Mouse (Mus musculus) hematopoietic stem cell, adult 5-6 weeks (primary cell): ENCODE measurements around the gene Samd13. TPM values are rescaled to one million over a fixed set of nuclear protein-coding genes. Genes with fewer than 3 reads are reported as not detected.
A peak's percentile ranks its signal among the peaks of the same experiment; 100 is the strongest.

Experiments used
- ATAC-seq, 2 experiments: fragments of 125-278 bp in 1 of 2; replicated peaks in 1 of 2; 2 replicates each; pipeline ENCODE4 v1.8.0; 2016 to 2017; ENCODE audit warnings: inconsistent platforms in 2 of 2, mild to moderate bottlenecking in 2 of 2, moderate number of reproducible peaks in 2 of 2, low read depth in 1 of 2, moderate TSS enrichment in 1 of 2; ENCODE audit not compliant: low FRiP score in 2 of 2, poor library complexity in 2 of 2, severe bottlenecking in 2 of 2, insufficient read depth in 1 of 2, low TSS enrichment in 1 of 2
- total RNA-seq: library from RNA; stranded (forward); fragments of 172-1452, 232-1000 nt; gene quantifications from 2 replicates; pipeline ENCODE4 v1.2.3, GENCODE M21; 2017

Samd13 gene
- total RNA-seq, 1 experiment from 2014 or later, result 5.0 TPM

DNA sequence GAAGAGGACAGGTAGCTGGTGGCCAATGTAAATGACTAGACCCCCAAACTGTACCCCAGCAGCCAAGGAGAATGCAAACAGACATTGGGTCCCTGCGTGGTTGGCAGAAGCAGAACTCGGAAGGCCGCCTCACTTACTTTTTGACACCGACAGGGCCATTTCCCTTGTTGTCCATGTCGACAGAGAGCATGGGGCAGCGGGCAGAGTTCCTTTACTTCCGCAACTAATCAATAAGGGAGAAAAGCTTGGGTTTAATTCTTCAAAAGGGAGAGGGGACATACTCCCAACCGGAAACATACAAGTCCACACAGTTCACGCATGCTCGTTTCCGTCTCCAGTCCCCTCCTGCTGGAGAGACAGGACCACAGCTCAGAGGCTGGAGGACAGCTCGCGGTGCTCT lies 4.8 kb downstream of the Samd13 start:
- no peak for ATAC-seq

DNA sequence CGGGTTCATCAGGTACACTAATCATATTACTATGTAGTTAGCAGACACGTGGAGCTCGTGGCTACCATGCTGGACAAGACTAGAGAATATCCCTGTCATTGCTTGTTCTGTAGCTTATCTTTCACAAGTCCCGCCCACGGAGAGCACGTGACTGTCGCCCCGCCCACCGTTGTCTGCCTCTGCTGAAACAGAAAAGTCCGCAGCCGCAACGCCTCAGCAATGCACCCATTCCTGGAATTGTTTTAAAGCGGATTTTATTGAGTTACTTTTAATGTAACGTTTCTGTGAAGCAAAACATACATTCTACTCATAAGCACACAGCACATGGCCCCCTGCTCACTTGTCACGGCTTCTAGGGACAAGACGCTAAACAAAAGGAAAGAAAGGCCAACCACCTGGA lies 5.7 kb downstream of the Samd13 start:
- ATAC-seq, result no peak

DNA sequence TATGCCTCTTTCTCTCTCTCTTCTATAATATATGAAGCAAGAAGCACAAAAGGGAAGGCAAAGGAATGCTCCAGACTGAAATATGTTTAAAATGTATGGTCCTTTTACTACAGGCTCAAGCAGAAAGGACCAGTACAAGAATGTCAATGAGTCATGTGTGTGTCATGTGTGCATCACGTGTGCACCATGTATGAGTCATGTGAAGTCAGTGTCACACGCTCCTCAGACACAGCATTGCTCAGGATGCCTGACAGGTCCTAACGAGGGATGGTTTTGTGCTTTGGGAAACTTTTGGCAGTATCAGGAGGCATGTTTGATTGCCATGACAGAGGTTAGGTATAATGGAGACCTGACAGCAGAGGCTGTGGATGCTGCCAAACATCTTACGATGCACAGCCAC lies 9.2 kb downstream of the Samd13 start:
- no peak for ATAC-seq

DNA sequence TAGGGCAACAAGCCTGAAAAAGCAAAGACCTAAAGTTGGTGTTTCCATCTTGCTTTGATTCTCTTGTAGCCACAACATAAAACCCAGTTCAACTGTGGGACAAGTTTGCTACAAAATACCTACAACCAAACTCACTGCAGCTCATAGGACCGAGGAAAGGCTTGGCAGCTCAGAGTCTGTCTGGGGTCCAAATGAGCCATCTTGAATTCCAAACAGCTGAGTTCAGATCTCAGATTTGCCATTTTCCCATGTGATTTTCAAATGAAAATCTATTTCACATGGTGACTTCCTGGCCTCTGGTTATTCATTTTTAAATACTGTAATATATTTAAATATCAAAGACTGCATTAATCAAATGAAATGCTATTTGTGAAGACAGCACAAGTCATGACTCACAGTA lies 10.3 kb downstream of the Samd13 start:
- no peak for ATAC-seq

DNA sequence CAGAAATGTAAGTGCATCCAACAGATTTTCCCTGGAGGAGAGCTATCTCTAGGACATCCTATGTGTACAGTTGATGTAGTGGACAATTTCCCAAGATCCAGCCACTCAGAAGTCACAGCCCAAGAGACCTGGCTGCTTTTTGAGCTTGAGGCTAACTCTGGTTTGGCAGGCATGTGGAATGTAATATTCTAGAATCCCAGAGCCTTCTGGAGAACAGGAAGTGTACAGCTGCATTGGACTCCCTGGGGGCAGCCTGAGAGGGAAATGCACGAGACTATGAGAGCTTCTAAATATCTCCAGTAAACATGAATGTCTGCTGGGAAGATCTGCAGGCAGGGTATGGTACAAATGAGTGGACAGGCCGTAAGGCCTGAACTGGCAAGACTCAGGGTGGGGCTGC lies 14.3 kb downstream of the Samd13 start:
- ATAC-seq, result no peak

DNA sequence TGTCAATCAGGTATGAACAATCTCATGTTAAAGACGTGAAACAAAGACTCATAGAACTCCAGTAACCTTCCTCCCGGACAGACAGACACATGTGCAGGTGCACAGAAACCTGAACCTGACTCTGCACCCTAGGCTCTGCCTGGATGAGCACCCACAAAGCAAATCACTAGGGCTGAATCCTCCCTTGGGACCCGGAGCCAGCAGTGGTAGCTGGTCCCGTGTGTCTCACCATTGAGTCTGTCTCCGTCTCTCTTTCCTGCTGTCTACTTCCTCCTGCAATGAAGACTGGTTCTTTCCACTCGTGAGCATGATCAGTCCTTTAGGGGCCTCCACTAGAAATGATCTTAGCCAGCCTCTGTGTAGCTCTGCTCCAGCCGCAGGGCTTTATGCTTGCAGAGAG lies 23.5 kb downstream of the Samd13 start:
- ATAC-seq, result no peak

DNA sequence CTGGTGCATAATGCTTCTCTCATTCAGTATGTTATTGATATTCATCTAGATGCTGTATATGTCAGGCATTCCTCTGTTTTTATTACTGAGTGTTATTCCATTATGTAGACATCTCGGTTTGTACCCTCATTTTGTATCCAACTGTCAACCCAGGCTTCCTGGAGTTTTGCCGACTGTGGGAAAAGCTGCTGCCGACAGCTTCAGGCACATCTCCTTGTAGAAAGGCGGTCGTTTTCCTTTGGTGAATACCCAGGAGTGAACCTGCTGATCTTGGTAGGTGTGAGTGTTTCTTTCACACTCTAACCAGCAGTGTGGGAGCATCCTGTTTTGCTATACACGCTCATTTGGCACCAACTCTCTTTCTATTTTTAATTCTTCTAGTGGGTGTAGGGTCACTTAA lies 24.4 kb downstream of the Samd13 start:
- ATAC-seq, result no peak

DNA sequence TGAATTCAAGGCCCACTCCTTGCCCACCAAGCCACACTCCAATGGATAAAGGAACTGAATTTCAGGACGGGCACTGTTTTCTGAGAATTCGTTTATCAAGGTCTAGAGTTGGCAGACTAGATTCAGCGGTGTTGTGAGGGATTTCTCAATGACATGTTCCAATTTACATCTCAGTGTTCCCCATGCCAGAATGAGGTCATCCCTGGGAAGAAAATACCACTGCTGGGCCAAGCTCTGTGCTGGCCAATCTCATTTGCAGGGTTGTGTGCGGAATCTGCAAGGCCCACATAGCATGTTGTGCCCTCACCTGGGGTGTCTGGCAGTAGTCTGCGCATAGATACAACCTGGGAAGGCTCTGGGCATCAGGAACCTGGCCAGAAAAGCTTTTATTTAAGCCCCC lies 26.1 kb downstream of the Samd13 start:
- no peak for ATAC-seq

DNA sequence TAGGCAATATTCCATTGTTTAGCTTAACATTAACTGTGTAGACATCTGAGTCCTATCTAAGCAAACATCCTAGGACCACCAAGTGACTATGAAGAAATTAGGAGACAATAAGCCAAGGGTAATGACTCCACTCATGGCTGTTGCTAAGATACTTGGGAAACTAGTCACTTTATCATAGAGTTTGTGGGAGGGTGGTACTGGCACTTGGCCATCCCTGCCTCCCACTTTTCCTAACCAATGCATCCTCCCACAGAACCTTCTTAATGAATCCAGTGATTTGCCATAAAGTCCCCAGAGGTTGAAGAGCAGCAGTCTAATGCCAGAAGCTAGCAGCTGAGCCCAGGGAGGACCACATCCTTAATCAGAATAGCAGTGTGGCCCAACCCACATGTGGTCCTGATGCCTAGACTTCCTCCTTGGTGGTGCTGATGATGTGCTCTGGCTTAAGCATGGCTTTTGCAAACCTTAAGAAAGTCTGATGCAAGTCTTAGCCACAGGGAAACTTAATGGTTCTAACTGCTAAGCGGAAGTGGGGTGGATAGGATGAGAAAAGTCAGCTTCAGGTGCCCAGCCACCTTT lies 27.2 kb downstream of the Samd13 start:
- no peak; a peak in 1 of 4 replicates for ATAC-seq

DNA sequence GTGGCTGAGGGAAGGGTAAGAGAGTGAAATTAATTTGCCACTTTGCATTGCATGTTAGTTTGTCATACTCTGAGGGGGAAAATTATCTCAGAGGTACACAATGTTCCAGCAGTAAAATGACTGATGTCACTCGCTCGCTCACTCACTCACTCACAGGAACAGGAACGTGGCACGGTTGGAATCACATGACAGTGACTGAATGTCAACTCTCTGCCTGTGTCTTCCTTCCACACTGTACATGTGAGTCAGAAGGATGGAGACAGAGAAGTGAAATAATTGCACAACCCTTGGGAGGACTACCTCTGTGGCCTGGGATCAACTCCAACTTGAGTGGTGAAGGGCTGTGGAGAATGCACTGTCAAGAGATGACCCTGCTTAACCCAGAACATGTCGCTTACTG lies 28.0 kb downstream of the Samd13 start:
- no peak for ATAC-seq

DNA sequence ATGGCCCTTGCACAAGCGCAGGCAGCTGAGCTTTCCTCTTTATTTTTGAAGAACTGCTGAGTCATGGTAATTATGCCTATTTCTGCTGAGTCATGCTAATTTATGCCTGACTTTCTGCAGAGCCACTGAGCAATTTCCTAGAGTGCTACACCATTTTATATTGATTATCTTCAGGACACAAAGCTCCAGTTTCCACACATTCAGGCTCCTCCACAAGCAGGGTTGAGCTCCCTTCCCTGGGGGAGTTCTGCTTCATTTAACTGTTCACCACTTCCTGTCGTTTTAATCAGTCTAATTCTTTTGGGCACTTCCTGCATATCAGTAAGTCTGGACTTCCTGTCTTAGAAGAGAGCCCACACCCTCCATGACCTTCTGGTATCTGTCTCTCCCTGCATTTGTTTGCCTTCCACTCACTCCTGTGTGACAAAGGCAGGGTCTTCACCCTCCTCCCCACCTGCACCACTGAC lies 30.2 kb downstream of the Samd13 start:
- ATAC-seq, result peak; percentile 24 to 59

DNA sequence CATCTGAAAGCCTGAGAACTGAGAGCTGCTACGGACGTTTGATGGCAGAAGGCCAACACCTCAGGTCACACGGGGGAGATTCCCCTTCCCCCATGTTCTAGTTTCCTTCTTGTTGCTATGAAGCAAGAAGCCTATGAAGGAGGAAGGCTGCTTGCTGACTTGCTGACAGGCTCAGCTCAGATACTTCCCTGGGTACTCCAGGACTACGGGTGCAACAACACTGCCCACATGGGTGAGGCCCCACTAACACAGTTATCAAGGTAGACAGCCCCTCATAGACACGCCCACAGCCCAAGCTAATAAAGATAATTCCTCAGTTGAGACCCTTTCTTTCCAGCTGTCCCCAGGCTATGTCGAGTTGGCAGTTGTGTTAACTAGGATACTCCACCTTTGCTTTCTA lies 31.7 kb downstream of the Samd13 start:
- ATAC-seq, result peak; percentile 8 to 14; a peak in 1 of 4 replicates

DNA sequence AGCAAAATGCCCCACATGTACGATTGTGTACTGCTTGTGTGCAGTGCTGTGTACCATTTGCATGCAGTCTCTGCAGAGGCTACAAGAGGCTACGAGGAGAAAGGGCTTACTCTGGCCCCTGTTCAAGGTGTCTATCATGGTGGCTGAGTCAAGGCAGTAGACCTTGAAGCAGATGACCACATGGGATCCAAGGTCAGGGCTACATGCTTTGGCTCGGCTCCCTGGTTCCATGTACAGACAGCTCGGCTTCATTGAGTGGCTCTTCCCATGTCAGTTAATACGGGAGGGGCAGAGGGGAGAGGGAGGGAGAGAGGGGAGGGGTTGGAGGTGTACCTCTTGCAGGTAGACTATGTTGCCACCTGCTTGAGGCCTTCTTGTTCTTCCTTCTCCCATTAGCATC lies 33.0 kb downstream of the Samd13 start:
- ATAC-seq, result no peak

DNA sequence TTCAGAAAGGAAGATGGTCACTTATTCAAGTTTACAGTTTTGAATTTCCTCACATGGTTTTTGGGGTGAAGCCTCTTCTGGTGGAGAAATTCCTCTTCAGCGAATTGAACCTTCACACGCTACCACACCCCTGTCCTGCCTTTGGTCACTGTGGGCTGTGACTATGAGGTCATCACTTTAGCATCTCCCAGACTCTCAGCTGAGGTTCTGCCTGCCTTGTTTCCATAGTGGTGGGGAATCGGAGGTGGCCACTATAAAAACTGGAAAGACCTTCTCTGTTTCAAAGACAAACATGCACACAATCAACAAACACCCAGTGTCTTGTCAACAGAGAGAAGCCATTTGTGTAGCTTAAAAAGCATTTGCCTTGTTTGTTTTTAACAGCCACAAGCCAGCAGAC lies 34.2 kb downstream of the Samd13 start, which contains the start of gene 4930503B20Rik:
Gene 4930503B20Rik (minus strand): TSS at position 101 of the 400 bp plus-strand sequence.
- no peak for ATAC-seq

DNA sequence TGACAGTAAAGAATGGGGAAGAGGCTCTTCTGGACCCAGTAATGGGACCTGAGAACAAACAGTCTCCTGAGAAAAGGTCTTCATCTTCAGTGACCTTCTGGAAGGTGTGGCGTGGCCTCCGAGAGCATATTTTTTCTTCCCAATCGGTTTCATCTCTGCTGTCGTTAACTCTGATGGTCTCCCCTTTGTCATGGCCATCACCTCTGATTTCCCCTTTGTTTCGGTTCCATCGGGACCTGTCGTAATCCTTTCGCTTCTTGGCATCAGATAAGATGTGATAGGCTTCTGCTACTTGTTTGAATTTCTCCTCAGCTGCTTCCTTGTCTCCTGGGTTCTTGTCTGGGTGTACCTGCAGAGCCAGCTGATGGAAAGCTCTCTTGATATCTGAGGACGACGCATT lies 34.7 kb downstream of the Samd13 start:
- ATAC-seq, result no peak

DNA sequence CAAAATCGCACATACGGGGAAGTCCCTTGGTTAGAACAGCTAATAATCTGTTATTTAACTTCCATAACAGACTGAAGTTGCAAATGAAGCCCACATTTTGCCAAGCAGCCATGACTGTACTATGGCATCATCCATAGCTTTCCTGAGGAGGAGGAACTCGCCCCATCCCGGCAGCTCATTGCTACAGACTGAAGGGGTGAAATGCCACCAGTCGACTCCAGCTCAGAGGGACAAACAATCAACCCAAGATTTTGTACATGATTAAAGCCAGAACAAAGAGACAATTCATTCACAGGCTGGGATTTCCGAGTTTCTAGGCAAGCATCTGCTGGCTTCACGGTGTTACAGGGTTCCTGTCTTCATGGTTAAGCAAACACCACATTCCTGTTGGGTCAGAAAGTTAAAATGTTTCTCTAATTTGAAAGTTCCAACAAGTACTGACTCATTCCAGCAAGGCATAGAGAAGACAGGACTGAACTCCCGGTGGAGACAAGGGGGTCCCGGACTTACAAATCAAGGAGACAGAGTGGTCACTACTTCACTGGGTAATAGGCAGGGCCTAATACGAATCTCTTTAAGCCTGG lies 36.0 kb downstream of the Samd13 start:
- ATAC-seq, result no peak

DNA sequence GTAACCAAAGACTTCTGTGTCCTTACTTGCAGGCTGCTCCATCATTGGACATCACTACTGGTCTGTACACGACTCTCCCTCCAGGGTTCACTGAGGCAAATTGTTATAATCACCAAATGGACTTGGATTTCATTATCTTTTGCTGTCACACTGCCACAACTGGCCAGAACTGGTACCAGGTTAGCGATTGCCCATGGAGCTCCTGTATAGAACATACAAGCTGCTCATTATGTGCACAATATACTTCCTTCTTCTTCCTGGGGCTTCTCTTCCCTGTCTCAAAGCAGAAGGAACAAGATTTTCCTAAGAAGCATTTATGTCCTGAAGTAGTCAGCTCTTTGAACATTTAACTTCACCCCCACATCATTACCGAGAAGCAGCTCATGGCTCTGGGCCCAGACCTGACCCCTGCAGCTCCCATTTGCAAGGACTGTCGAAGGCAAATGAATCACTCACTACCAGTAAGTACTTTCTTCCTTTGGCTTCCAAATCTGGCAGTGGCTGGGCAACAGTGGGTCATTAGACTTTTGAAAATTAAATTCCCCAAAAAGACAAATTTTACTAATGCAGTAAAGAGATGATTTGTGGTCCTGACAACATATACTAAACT lies 43.5 kb downstream of the Samd13 start:
- no peak for ATAC-seq

DNA sequence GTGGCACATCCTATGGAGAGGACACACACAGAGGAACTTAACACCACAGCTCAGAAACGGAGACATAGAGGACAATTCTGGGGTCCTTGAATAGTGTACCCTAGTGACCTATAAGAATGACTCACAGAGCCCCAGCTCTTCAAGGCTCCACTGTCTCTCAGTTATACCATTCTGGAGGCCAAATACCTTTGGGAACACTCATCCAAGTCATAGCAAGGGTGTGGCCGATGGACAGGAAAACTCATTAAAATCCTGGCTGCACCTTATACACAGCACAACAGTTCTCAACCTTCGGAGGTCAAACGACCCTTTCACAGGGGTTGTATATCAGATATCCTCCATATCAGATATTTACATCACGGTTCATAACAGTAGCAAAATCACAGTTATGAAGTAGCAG lies 52.9 kb downstream of the Samd13 start:
- ATAC-seq, result no peak
